Mouse (Mus musculus) heart, adult 18-20 months (tissue): ENCODE results near the gene Zfp652. TPM values are rescaled to one million over a fixed set of nuclear protein-coding genes. Genes with fewer than 3 reads are reported as not detected.

Experiments
- DNase-seq, 2 experiments: peaks; one replicate each; pipeline ENCODE4 v3.0.0; 2021 to 2022; ENCODE audit warnings: mixed read lengths in 1 of 2
- total RNA-seq, 2 experiments: library from RNA; stranded (reverse); gene quantifications; 2 replicates each; pipeline ENCODE4 v1.2.3; 2021

The Zfp652 gene
- total RNA-seq, 2 experiments from 2014 or later: 49.4 to 52.2 TPM

DNA sequence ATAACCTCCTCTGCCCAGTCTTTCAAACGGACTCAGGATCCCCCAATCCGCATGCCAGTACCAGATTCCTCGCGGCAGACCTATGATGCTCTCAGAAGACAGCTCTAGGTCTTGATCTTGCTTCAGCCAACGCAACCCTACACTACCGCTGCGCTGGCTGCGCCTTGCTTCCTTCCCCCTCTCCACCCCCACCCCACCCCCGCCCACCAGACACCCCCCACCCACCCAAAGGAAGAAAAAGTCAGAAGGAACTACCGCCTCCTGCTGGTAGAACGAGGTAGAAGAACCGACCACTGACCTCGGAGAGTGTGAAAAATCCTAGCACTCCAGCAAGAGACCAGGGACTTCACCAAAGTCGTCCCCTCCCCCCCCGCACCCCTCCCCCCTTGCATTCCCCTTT, 119.2 kb downstream of the Zfp652 start:
- no peak for DNase-seq

DNA sequence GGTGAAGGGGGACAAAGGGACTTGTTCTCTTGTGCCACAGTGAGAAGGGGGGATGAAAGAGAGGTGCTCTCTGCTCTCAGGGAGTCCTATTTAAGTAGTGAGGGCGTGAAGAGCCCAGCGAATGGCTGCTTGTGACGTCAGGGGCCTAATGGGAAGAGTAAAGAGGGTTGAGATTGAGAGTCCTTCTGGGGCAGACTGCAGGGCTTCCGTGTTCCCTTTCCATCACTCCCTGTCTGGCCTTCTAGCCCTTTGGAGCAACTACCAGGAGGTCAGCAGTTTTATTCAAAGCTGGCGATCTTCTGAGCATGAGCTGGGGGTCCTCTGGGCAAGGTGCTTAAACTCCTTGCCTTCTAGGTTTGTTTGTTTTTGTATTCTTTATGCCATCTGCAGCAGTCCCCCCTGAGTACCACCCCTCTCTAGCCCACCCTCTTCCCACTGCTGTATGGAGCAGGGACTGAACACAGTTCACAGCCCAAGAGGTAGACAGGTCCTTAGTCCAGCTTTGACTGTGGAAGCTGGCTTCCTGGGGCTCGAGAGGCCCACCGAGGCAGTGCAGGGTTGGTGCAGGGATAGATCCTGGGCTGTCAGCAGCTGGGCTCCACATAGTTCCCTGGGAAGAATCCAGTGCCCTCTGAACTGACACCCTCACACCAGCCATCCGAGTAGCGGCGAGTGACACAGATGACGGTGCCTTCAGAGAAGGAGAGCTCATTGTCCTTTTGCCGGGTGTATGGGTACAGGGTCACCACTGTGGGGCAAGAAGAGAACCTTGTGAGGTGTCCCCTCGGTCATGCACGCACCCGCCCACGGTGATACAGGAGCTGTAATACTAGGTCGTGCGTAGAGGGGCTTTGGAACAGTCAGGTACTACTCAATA, 119.9 kb downstream of the Zfp652 start:
- no peak for DNase-seq

DNA sequence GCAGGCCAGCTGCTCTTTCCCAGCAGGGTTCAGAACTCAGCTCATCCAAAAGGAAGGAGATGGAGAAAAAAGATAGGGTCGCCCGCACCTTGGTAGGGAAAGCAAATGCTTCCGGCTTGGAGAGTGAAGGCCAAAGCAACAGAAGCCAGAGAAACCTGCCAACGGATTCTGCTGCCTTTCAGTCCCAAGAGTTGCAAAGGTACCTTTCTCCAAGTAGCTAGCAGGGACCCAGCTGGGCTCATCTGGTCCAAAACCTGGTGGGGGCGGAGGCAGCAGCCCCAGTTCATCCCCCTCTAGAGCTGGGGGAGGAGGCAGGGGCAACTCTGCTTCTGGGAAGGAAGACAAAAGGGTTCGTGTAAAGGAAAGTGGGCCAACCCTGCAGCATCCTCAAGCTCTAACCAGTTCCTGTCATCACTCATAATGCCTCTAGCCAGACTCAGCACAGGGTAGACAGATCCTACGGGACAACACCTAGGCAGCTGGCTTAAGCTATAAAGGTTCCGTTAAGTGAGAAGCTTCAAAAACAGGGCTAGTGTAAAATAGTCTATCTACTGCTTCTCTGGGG, 120.6 kb downstream of the Zfp652 start:
- DNase-seq: no peak

DNA sequence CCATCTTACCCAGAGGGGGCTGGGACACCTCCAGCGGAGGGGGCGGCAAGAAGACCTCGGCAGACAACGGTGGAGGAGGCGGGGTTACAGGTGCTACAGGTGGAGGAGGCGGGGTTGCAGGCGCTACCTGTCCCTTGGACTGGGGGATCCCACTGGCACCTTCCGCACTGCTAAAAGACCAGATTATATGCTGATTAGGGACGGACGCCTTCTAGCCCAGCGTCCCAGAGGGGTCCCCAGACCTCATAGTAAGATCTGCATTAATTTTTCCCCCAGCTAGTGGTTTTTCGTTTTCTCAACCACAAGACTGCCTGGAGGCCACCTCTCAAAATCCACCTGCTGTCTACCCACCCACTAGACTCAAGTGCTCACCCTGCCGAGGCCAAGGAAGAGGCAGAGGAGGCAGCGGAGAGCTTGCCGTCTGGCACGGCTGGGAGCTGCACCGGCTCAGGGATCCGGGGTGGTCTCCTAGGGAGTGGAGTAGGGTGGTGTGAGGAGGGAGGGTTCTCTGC, 121.2 kb downstream of the Zfp652 start:
- DNase-seq: no peak

DNA sequence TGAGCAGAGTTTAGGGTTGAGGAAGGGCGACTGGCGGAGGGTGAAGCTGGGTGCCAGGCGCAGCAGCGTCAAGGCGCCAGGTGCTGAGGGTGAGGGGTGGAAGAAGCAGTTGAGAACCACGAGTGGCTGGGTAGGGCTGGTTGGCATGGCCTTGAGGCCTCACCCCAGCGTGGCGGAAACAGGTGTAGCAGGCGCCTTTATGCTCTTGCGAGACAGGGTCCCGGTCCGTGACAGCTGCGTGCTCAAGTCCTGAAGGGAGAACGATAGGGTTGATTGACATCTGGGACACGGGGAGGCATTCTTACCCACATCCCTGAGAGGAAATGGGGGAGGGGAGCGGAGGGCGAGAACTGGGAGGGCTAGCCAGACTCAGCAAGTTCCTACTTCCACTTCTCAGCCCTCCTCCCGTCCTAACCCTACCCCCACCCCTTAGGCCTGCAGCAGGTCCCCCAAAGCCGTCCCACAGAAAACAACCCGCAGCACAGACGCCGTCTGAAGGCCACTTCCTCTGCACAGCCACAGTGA, 121.7 kb downstream of the Zfp652 start:
- DNase-seq: peak; percentile 53 to 70

DNA sequence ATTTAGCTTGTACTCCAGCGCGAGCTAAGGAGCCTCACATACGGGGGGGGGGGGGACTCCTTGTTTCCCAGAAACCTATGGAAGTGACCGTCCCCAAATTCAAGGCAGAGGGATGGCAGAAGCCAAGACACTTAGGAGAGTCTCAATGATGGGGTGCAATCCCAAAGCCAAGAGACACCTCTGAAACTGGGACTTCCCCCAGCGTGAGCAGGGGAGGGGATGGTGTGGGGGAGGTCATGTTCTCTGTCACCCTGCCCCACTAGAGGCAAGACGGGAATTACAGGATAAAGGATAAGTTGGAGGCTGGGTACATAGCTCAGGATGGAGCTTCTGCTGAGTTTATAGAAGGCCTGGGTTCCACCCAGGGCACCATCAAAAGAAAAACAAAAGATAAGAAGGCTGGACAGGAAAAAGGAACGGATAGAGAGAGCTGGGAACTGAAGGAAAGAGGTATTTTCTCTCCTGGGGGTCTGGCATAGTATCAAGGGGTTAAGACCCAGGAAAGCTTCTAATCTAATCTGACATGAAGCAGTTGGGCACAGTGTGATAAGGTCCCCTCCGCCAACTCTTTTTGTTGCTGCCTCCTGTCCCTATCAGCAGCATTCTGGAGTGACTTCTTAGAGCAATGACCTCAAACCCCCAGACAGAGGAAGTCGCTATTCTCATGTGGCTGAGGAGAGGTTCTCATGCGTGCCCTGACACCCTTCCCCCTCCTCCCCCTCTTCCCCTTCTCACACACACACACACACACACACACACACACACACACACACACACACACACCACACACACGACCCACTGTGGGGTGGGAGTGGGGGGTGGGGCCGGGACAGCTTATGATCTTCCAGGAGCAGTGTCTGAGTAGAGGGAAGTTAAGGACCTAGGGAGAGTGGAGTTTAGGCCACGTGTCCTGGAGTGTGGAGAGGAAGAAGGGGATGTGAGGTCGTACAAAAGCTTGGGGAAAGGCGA, 122.6 kb downstream of the Zfp652 start:
- peak; percentile 37 to 59 for DNase-seq

DNA sequence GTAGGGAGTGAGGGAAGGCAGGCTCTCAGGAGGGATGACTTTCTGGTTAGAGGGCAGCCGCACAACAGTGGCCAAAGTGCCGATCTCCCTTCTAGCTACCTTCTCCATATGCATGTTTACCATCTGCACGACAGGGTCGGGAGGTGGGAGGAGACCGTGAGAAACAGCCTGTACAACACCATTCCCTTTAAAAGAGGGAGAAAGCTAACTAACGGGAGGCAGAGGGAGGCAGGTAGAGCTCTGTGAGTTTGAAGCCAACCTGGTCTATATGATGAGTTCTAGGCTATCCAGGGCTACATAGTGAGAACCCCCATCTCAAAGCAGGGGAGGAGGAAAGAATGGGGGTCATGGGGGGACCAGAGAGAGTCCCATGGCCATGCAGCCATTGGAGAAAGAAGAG, 123.4 kb downstream of the Zfp652 start:
- no peak for DNase-seq

DNA sequence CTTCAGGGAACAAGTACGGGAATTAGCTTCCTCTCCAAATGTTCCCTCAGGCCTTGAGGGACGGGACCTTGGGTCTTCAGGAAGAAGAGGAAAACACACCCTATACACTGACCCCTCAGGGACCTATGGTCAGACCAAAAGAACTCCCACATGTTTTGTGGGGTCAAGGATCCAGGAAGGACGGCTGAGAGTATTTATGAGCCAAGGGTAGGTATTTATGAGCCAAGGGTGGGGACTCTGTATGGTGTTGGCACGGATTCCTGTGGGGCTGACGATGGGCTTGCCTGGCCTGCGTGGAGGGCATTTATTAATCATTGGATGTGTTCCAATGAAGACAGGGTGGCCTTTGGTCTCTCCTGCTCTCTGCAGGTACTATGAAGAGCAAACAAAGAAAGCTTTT, 124.0 kb downstream of the Zfp652 start:
- peak; percentile 45 to 65 for DNase-seq

DNA sequence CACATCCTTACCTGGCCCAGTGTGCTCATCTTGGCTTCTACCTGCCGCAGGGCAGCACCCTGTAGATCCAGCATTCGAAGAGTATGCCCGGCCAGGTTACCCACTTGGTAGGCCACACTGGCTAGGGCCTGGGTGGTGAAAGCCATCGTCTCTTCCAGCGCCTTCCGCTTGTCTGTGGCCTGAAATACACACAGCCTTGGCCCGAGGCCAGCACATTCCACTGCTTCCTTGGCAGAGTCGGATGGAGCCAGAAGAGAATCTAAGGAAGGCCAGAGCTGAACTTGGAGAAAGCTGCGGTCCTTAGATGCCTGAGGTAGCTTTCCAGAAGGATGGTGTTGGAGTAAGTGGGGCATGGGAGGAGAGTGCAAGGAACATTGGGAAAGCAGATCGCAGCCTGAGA, 124.6 kb downstream of the Zfp652 start, which contains the start of gene Gngt2:
TSS of gene Gngt2 (plus strand) at position 158 of the 400 bp plus-strand sequence.
- peak; percentile 88 to 92 for DNase-seq

DNA sequence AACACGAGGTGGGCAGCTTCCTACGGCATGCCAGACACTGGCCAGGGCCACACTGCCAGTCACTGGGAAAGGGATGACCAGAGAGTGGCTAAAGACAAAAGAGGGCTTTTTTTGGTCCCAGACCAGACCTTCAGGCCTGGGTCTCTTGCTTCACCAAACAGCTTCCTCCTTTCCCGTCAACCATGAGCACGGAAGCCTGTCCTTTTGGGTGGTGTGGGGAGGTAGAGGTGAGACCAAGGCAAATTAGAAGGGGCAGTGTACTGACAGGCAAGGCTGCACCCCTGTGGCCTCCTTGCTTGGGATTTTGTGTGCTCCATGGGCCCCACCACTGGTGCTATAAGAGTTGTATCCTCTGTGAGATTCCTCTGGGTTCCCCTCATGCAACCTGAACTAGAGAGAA, 126.1 kb downstream of the Zfp652 start:
- DNase-seq: no peak

DNA sequence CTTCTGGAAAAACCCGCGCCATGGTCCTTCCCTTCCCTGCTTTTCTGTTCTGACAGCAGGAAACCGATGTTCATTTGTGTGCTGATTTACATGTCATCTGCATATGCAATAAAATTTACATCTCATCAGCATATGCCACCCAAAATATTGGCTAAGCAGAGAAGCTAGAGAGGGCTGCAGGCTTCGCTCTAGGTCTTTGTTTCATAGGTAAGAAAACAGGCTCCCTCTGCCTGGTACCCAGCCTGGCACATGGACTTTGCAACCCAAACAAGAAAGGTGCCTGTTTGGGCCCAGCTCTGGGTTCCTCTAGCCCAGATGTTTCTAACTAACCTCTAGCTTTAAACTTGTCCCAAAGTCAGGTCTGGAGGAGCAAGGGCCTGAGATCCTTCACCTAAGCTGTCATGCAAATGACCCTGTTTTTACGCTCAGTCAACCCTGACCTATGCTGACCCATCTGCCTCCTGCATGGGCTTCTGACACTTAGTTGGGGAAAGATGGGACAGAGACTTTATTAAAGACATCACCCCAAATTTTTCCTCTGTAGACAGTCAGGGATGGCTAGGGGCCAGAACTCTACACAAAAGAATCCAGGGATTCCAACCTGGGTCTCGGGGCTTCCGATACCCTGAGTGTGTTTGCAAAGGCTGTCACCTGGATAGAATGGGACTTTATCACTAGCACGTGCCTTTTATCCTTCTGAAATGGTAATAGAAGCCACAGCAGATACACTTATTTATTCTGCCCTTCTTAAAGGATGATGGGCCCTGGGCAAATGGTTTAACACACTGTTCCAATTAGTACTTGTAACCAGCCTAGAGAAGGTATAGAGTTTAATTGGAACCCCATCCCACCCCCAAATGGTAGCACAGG, 126.8 kb downstream of the Zfp652 start:
- no peak for DNase-seq

DNA sequence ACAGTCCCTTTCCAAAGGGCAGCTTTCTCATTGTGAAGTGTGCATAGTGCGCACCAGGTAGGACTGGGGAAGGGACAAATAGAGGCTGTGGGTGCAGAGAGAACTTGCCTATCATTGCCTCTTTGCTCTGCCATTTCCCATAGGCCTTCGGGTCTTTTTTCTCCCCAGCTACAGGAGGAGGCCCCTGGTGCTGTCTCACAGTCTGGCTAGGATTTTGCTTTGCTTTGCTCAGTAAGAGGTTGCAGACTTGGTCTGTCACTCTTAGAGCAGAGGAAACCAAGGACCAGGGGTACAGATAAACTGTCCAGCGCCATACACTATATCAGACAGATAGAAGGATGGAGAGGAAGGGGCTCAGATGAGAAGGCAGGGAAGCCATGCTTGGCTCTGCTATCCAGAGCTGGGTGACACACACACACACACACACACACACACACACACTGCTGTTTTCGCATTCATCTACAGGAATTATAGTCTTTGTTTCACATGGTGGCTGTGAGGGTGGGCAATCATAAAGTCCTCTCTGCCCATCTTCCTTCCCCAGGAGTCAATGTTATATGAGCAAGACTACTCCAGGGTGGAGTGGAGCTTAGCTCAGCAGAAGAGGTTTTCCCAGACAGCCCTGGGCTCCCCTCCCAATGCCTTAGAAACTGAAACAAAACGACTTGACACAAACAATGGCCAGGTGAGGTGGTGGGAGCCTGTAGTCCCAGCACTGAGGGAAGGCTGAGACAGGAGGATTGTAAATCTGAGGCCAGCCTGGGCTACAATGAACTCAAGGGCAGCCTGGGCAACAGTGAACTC, 128.4 kb downstream of the Zfp652 start:
- DNase-seq: no peak

DNA sequence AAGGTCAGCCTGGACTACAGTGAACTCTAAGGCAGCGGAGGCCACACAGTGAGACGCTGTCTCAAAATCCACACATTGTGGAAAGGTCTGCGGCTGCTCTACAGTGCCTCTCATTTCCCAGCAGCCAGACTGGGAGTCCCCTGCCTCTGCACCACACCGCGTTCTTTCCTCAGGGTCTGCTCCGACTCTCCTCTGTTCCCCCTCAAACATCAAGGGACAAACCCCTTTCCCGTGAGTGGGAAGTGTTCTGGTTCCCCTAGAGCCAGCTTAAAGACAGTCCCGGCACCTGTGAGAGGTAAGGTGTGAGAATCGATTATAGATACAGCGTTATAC, 129.0 kb downstream of the Zfp652 start:
- DNase-seq: no peak

DNA sequence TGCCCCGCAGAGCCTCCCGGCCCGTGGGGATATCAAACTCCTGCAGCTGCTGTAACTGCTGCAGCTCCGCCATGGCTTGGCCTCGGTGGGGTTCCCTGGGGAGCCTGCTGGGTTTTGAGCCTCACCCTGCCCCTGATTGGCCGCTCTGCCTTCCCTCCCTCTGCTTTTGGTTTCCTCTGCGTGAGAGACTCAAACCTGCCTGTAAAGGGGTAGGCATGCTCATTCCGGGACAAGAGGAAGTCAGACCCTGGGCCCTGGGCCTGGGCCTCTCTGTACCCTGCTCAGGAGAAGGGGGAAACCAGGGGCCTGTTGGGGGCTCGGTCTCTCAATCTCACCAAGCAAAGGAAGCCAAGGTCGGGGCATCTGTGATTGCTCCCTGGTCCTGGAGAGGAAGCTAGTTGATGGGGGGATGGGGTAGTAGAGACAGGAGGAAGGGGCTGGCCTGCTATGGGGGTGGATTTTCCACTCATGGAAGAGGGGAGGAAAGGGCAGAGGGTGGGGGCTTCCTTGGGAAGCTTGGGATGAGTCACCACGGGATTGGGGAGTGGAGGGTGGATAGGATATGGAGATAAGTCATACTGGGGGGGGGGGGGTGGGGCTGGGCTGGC, 129.7 kb downstream of the Zfp652 start, which contains the start of gene Abi3:
TSS of gene Abi3 (minus strand) at position 403 of the 608 bp plus-strand sequence.
- peak; percentile 67 to 86 for DNase-seq

DNA sequence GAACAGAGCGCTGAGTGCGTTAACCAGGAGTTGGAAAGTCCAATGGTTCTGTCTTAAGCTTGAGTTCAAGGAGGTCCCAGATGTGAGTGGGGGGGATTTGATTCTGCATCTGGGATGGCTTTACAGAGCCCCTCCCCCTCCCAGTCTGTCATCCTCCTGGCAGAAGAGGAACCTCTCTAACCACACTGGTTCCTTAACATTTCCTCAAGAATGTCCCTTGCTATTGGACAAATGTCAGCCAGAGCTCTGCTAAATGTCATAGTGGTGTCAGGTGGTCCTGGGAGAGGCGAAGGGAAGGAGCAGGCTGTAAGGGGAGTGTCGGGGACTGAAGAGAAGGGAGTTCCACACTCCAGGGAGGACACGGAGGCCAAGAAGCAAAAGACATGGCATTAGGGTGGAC, 130.5 kb downstream of the Zfp652 start:
- DNase-seq: no peak

DNA sequence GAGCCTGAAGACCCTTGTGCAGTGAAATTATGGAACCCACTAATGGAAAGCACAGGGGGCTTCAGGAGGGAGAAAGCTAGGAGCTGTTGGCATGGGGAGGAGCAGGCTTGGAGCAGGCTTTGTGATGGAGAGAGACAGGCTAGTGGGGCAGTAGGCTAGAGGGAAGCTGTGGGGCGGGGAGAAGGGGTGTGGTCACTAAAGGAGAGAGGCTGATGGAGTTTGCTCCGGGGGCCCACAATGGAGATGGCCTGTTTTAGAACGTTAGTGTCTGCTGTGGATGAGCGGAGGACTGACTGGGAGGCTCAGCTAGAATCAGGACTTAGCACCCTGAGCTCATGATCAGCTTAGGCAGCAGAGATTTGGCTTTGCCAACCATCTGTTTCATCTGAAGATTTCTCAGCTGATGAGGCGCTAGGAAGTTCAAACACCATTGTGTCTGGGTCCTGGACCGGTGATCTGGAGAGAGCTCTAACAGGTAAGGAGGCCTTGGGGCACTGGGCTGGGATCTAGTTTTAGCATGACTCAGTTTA, 131.0 kb downstream of the Zfp652 start:
- DNase-seq: no peak

DNA sequence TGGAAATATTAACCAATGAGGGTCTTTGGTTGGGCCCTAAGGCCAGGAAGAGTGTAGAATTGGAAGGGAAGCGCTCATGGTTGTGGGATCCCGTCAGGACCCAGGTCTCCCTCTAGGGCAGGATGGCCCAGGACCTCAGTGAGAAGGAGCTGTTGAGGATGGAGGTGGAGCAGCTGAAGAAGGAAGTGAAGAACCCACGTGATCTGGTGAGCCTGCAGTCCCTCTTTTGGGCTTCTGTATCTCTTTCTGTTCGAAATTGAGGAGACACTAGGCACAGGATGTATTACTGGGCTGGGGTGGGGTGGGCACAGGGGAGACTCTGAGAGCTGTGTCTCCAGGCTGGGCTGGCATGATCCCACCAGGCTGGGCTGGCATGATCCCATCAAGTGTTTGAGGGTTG, 132.5 kb downstream of the Zfp652 start:
- no peak for DNase-seq

DNA sequence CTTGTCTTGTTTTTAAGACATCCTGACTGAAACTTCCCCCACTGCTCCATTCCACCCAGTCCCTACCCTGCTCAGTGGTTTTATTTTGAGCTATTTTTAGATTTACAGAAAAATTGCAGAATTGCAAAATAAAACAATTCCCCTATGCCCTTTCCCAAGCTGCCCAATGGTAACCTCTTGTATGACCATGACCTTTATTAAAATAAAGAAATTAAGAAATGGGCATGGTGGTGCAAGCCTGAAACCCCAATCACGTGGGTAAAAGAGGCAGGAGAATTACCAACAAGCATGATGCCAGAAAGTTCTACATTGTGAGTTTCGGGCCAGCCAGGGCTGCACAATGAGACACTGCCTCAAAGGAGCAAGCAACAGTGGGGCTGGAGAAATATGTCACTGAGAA, 138.4 kb downstream of the Zfp652 start:
- no peak for DNase-seq

DNA sequence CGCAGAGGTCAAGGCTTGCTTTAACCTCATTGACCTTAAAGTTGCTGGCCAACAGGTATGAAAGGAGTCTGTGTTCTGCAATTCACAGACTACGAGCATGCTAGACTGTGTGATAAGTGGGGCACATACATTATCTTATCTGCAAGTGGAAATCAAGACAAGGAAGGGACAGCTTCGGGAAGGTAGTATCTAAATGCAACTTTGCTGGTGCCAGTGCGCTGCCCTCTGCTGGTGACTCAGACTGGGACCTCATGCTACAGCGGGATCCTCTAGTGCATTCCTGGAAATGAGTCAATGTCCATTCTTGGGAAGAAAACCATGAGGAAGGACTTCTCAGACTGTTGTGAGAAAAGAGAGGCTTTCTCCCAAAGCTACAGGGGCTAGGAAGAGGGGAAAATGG, 141.2 kb downstream of the Zfp652 start:
- DNase-seq: peak; percentile 76 to 80

DNA sequence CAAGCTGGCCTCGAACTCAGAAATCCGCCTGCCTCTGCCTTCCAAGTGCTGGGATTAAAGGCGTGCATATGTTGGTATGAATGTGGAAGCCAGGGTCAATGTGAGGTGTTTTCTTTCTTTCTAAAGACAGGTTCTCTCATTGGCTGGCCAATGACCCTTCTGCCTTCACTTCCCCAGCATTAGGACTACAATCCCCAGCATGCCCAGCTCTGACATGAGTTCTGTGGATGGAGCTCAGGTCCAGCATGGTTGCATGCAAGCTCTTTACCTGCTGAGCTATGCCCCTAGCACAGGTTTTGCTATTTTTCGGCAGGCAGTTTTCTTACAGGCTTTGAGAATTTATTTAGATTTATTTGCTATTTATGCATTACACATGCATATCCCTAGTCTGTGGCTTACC, 144.8 kb downstream of the Zfp652 start:
- DNase-seq: no peak
